Mouse (Mus musculus) ES-E14 (cell line): ENCODE data around the gene Odf3.

Source experiments
- HCFC1 ChIP-seq: IDR thresholded peaks from 2 replicates; pipeline ENCODE4 v1.6.1; 2012; ENCODE audit warnings: low read length, inconsistent platforms, borderline replicate concordance; ENCODE audit not compliant: insufficient read depth
- ZNF384 ChIP-seq: IDR thresholded peaks from 2 replicates; pipeline ENCODE4 v1.6.1; 2012; ENCODE audit warnings: low read depth, low read length, inconsistent platforms

- TF ChIP-seq ZNF384: no peak
- TF ChIP-seq HCFC1: no peak
Measured at GRCm38 (mm10) chr7:140836243-140837115, 11.1 kb upstream of the Odf3 start.
